Mouse (Mus musculus) T-helper 2 cell (primary cell): ENCODE measurements around the gene 1700016K19Rik.
"Not testable (repeated sequence)": the region's sequence is repeated elsewhere in the genome, so short reads cannot be mapped to it uniquely, and the experiment has no call there.

Experiments
- in situ Hi-C: fragments of 300-600 bp; cut with MboI, MseI; formaldehyde crosslinking; loops from one replicate; pipeline ENCODE4 v1.15.1; 2025; ENCODE audit warnings: high pct_unique_total_duplicates

Gene 1700016K19Rik

DNA sequence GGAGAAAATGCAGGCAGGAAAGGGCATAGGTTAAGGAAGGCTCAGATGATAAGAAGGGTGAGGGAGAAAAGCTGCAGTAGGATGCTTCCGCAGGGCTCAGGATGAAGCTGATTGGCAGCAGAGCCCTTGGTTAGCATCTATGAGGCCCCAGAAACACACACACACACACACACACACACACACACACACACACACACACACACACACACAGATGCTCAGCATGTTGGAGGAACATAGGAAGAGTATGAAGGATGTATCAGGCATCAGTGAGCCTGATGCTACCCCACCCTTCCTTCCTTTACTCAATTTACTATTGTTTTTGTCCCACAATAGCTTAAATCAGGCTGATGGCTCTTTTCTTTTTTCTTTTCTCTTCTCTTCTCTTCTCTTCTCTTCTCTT is 15.1 kb upstream of the 1700016K19Rik start:
- in situ Hi-C loops, result no loop called here

- in situ Hi-C loops, result no loop called here
Measured at GRCm38 (mm10) chr11:75985948-75986347, 13.8 kb upstream of the 1700016K19Rik start.

DNA sequence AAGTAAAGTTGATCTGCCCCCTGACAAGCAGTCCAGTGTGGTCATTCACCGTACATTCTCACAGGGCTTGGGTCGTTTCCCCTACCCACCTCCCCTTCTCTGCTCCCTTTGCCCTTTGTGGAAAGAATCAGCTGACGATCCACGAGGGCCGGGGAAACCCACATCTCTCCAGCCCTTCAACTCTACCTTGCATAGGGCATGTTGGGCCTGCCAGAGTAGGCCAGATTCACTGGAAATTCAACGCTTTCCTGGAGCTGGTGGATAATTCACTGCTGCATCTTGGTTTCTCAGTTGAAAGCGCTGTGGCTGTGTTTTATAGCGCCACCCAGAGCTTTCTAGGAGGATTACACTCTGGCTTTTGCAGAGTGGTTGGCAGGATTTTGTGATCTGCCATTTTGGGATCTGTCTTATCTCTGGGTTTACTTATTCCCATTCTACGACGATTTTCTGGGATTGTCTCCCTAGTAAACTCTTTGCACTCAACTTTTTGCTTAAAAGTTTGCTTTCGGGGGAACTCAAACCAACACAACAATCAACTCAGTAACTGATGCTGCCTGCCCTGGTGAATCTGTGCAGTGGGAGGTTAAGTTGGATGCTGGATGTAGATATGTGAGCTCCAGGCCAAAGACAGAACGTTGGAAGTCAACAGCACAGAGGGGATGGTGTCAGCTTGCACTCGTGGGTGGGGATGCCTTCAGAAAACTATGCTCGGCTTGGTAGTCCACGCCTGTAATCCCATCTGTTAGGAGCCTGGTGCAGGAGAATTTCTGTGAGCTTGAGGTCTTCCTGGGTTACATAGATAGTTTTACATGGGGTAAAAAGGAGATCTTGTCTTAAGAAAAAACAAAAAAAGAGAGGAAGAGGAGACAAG is 8.5 kb upstream of the 1700016K19Rik start:
- in situ Hi-C loops, result no loop called here

DNA sequence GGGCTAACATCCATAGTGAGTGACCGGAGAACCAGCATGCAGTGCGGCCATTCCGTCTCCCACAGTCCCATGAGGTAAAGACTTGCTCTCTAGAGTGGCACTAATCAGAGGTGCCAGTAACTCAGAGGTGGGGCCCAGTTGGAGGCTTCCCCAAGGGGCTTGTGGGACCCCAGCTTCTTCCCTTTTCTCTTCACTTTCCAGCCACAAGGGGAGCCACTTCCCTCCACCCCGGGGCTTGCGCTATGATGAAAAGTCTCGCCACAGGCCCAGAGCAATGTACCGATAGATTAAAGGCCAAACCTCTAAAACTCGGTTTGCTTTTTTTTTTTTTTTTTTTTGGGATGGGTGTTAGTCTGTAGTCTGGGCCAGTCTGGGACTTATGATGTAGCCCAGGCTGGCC is 7.8 kb upstream of the 1700016K19Rik start:
- in situ Hi-C loops, result no loop called here

GRCm38 (mm10) chr11:75992481-75992880 is 7.2 kb upstream of the 1700016K19Rik start:
- in situ Hi-C loops, result no loop called here

DNA sequence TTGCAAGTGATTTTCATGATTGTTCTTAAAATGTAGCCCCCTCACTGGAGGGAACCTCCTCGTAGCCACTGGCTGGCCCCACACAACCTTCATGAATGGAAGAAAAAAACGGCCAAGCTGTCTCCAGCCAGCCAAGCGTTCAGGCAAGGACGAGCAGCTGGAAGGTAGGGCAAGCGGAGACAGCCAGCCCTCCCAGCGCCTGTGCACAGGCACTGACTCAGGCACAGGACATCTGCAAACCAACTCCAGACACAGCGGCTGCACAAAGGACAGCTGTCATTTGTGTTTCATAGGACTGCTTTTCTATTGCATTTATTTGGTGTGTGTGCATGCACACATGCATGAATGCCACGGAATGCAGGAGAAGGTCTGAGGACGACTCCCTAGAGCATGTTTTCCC is 5.4 kb upstream of the 1700016K19Rik start:
- in situ Hi-C loops, result no loop called here

DNA sequence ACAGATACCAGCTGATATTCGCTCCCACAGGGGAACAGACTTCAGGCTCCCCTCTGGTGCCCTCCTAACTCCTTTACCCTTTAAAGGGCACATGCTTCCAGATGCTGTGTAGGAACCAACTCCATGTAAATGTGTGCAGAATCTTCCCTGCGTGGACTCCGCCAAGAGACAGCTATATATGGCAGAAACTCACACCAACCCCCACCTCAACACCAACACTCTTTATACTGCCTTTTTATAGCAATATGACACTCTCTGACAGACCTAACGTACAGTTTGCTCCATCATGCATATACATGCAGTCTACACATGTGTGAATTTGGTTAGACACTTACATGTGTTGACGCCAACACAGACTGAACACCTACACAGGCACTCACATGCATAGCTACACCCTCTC is 989 bp downstream of the 1700016K19Rik start:
- in situ Hi-C loops, result no loop called here

DNA sequence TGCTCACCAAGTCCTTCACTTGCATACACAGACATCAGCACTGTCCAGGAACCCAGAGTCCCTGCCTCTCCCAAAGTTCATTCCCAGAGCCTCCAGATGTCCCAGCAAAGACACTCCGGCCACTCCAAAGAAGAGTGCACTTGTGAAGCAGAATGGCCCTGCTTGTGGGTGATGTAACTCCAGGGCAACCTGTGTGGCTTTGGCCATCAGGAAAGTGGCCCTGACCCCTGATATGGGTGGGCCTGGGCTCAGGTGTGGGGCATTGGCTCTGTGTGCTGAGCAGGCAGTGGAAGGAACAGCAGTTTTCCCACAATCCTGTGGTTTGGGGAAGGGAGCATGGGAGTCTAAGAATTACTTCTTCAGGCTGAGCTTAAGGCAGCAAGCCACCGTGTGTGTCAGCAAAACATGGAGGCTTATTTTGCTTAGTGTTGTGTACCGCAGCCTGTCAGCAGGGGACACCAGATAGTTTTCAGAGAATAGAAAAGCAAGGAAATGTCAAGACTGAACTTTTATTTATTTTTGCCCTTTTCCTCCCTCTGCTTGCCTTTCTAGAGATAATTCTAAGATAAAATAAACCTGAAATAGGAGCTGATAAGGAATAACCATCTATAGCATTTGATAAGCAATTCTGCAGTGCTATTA is 1.6 kb downstream of the 1700016K19Rik start:
- in situ Hi-C loops, result no loop called here

GRCm38 (mm10) chr11:76004276-76004675 is 4.6 kb downstream of the 1700016K19Rik start:
- in situ Hi-C loops, result not testable (repeated sequence)

DNA sequence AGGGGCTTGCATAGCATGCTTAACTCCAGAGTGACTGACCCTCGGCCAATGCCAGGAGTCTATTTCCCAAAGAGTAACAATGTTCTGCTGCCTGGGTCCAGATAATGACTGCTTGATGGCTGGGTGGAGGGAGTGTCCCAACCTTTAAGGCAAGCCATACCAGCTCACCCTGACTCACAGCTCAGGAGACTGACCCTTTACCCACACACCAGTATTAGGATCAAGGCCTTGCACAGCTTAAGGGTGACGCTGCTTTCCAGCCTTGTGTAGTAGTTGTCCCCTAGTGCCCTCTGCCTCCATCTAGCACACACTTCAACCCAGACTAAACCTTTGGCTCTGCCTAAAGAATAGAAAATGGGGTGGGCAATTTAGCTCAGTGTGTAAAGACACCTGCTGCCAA is 8.4 kb downstream of the 1700016K19Rik start:
- in situ Hi-C loops, result no loop called here

- in situ Hi-C loops, result no loop called here
Measured at GRCm38 (mm10) chr11:76009101-76009500, 9.4 kb downstream of the 1700016K19Rik start.

DNA sequence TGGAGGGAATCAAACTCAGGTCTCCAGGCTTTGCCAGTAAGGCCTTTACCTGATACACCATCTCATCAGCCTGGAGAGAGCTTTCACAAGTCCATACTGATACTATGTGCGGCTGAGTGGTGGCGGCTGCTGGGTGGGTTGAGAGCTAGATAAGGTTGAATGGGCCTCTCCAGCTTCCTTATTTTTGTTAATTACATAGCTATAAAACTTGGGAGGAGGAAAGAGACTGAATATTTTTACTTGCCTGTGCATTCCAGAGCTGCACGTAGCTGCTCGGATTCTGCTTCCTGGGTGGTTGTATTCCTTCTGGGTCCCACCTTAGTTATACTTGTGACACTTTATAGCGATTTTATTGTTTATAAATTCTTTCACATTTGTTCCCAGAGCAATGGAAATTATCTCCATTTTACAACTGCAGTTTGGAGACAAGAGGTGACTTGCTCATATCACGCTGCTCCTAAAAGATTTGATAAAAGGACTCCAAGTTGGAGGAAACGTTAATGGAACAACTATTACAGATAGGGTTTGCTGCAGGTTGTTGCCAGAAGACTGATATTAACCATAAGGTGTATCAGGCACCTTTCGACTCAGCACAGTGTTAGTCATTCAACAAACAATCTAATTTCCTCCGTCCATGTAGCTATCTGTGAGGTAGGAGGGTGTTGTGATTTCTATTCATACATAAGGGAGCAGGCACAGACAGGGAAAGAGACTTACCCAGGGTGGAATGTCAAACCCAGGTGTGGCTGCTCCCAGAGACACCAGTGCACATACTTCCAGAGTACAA is 11.3 kb downstream of the 1700016K19Rik start:
- in situ Hi-C loops, result no loop called here

DNA sequence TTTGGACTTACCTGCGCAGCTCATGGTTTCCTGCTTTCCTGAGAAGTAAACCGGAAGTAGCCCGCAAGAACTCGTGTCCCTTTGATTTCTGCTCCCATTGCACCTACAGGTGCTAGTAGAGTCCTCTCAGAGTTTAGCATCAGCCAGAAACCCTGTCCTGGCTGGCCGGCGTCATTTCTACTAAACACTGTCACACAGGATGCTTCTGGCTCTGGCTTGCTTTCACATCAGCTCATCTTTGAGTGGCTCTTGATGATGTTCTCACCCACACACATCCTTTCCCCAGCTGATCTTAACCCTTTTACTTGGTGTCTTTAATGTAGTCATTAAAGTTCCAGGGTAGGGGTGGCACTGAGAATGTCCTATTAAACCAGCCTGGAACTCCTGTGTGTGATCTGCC is 15.5 kb downstream of the 1700016K19Rik start:
- in situ Hi-C loops, result no loop called here

GRCm38 (mm10) chr11:76015814-76016213 is 16.1 kb downstream of the 1700016K19Rik start:
- in situ Hi-C loops, result no loop called here

GRCm38 (mm10) chr11:76019879-76020278 is 20.2 kb downstream of the 1700016K19Rik start:
- in situ Hi-C loops, result no loop called here

DNA sequence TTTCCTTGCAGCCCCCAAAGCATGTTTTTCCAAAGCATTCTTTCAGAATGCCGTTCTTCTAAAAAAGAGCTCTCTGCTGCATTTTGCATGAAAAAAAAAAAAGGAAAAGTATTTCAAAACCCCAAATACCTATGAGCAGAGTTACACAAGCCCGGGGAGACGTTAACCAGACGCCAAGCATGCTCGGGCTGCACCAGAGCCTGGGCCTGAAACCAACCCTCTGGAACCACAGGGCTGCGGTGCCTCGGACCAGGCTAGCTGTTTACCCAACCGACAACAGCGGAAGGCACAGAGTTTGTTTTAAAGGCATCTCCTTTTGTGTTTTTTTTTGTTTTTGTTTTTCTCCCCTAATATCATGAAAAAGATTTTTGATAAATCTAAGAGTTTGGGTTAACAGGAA is 21.2 kb downstream of the 1700016K19Rik start:
- in situ Hi-C loops, result no loop called here

- in situ Hi-C loops, result no loop called here
Measured at GRCm38 (mm10) chr11:76025080-76025583, 25.4 kb downstream of the 1700016K19Rik start.

- in situ Hi-C loops, result no loop called here
Measured at GRCm38 (mm10) chr11:76026527-76027138, 26.9 kb downstream of the 1700016K19Rik start.

DNA sequence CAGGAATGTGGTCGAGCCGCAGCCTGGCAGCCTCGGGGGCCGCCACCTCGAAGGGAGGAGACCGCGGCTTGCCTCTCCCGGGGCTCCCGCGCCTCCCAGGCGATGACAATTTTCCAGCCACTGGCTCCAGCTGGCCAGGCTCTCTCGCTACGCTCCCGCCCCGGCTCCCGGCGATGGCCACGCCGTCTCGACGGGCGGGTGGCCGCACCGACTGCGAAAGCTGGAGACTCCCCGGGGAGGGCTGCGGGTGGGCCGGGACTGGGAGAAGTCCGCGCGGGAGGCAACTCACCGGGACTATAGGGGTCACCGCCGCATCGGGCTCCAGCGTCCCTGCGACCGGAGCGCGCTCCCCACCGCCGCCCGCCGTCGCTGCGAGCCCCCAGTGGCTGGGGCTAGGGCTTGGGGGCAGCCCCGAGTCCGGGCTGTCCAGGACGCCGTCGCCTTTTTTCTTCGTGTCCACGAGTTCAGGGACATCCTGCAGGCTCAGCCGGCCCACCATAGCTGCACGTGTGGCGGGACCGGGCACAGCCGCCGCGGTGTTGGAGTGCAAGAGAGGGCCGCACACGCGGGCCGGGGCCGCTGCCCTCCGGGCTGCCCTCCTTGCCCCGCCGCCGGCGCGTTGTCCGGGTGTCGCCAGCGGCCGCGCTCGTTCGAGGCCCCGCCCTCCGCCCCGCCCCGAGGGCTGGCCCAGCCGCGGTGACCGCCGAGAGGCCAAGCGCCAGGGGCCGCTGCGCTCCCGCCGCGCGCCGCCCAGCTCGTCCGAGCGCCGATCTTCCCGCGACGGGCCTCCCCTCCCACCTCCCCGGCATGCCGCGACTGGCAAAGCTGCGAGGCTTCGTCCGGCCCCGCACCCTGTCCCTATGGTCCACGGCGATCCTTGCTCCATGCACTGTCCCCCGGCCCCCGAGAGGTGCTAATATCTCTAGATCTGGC is 27.7 kb downstream of the 1700016K19Rik start, which contains the start of gene Rflnb:
Rflnb (minus strand) TSS at position 644 of the 933 bp plus-strand sequence.
- in situ Hi-C loops, result no loop called here

DNA sequence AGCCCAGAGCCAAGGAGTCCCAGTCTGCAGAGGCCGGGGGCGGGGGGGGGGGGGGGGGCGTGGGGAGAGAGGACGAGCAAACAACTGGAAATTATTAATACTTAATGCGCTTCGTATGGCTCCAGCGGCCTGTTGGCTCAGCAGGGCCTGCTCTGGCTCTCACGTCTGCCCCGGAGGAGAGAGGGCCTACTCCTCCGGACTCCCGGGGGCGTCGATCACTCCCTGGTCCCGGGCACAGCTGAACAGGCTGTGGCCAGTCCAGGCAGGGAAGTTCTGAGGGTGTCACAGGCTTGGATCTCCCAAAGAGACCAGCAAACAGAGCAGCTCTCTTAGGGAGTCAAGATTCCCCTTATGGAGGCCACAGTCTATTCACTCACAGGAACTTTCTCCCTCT is 28.4 kb downstream of the 1700016K19Rik start:
- in situ Hi-C loops, result no loop called here
